Mouse (Mus musculus) embryonic facial prominence, embryonic 14.5 days (tissue): Measurements from ENCODE around the gene Lhfpl3. TPM values are rescaled to one million over a fixed set of nuclear protein-coding genes. Genes with fewer than 3 reads are reported as not detected.

Experiments used
- ATAC-seq: fragments of 200-750 bp; cut with Nextera tagmentation; 2 replicates; pipeline ENCODE4 v1.8.0; 2017; ENCODE audit warnings: low read depth, moderate number of reproducible peaks, moderate TSS enrichment
- DNase-seq: peaks from one replicate; pipeline ENCODE4 v3.0.0-alpha.2; 2015; ENCODE audit warnings: low spot score
- H3K27ac ChIP-seq: fragments of 300-500 bp; sonication (generic); replicated peaks from 2 replicates; pipeline ENCODE4 v1.5.1; 2014; ENCODE audit warnings: low read depth, mild to moderate bottlenecking, low read length, moderate library complexity
- H3K27me3 ChIP-seq: fragments of 300-500 bp; sonication (generic); replicated peaks from 2 replicates; pipeline ENCODE4 v1.6.1; 2014; ENCODE audit warnings: low read length; ENCODE audit not compliant: control insufficient read depth, insufficient read depth
- H3K36me3 ChIP-seq: fragments of 300-500 bp; sonication (generic); 2 replicates; pipeline ENCODE4 v1.6.1; 2014; ENCODE audit warnings: low read length, mixed read lengths; ENCODE audit not compliant: control insufficient read depth, insufficient read depth
- H3K4me1 ChIP-seq: fragments of 300-500 bp; sonication (generic); 2 replicates; pipeline ENCODE4 v1.6.1; 2014; ENCODE audit warnings: antibody characterized with exemption, low read length; ENCODE audit not compliant: control insufficient read depth, insufficient read depth
- H3K4me2 ChIP-seq: fragments of 300-500 bp; sonication (generic); 2 replicates; pipeline ENCODE4 v1.6.1; 2014; ENCODE audit warnings: low read depth, mild to moderate bottlenecking, low read length, moderate library complexity, mixed read lengths
- H3K4me3 ChIP-seq: fragments of 300-500 bp; sonication (generic); 2 replicates; pipeline ENCODE4 v1.5.1; 2014; ENCODE audit warnings: low read depth, mild to moderate bottlenecking, low read length
- H3K9ac ChIP-seq: fragments of 300-500 bp; sonication (generic); 2 replicates; pipeline ENCODE4 v1.6.1; 2014; ENCODE audit warnings: low read depth, mild to moderate bottlenecking, low read length, moderate library complexity, mixed read lengths
- H3K9me3 ChIP-seq: fragments of 300-500 bp; sonication (generic); 2 replicates; pipeline ENCODE4 v1.6.1; 2016; ENCODE audit warnings: low read length; ENCODE audit not compliant: control insufficient read depth
- WGBS: fragments of 180-500 bp; shearing (Covaris S2); extraction: QIAGEN DNeasy Blood & Tissue Kit; methylation state at CpG from one replicate; pipeline ENCODE4 v1.1.7; 2014; 5-methylcytosine and 5-hydroxymethylcytosine counted together
- polyA plus RNA-seq: library from polyadenylated mRNA; unstranded; fragments of >200 nt; fragmentation: Nextera tagmentation; extraction: Ambion mirVana; gene quantifications from 2 replicates; pipeline ENCODE4 v1.2.1, GENCODE M21; 2014

The Lhfpl3 gene
- polyA plus RNA-seq, 1 experiment from 2014 or later = 0.97 TPM

DNA sequence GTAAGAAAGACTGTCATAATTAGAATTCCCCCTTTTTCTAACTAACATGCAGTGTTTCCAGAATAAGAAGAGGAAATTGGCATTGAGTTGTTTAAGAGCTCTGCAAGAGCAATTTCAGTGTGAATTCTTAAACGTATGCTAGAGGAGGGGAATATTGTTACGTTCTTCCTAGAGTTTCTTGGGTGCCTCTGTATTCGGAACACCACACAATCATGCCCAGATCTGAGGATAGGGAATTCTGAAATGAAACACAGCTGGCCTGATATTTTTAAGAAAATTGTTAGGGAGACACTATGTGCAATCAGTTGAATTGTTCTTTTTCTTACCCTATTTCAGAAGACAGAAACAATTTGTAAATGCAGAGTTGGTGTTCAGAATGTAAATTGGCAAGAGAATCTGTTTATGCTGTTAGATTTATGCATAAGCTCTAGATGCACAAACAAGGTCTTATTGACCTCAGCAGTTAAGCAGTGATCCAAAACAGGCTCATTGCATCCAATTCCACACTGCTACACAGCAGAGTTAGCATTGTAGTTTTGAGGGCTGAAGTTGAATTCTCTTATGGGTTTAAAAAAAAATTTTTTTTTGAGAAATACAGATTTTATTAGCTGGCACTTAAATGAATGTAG is 84.1 kb downstream of the Lhfpl3 start:
- ATAC-seq (no peak), DNase-seq (no peak)
- 63% methylated on average over 3 of the region's 3 CpGs for WGBS

DNA sequence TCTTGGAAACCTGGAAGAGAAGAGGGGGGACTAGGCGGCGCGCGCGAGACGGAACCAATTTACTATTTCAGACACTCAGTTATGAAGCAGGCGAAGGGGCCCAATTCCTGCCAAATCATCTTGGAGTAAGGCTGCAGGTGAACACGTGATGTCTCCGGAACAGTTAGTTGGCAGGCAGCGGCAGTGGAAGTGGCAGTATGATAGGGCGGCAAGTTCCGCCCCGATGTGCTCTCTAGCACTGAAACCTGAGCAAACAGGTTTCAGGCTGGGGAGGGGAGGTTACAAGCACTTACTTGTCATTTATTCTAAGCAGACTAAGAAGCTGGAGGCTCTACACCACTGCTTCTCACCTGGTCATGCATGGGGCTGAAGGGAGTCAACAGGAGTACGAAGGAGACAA is 105.7 kb downstream of the Lhfpl3 start:
- DNase-seq = peak; percentile 38

More for the DNA sequence above, 84.1 kb downstream of the Lhfpl3 start:
- Histone ChIP-seq H3K4me3 (no peak overlapping the region), H3K4me2 (no peak overlapping the region), H3K9me3 (0 out of 2 replicates have a peak, but pooled peaks cover 7% of the 10 kb centered on the region), H3K9ac (no peak overlapping the region), H3K27me3 (no peaks in the 10 kb centered on the region), H3K36me3 (no peaks in the 10 kb centered on the region), H3K27ac (no peak overlapping the region), H3K4me1 (no peaks in the 10 kb centered on the region)

DNA sequence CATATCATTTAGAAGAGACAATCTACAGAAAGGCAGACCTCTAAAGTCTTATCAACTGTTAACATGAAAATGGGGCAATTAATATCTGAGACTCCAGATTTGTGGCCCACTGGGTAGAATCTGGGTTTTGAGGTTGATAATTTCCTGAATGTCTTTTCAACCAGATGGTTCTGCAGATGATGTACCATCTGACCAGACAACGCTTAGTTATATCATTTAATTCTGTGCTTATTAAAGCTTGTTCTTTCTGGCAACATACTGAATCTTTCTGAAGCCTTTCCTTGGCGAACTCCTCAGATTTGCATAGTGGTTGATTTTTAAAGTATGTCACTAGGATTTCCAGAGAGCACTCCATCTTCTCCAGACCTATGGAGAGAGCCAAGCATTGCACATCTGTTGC is 107.6 kb downstream of the Lhfpl3 start:
- no peak overlapping the region for H3K27ac ChIP-seq
- no peaks in the 10 kb centered on the region for H3K27me3 ChIP-seq
- DNase-seq (no peak), ATAC-seq (no peak)
- H3K4me1 ChIP-seq = no peaks in the 10 kb centered on the region
- WGBS = 93% methylated on average over 2 of the region's 2 CpGs
- no peak overlapping the region for H3K4me3 ChIP-seq
- no peaks in the 10 kb centered on the region for H3K9me3 ChIP-seq
- H3K9ac ChIP-seq = no peak overlapping the region
- no peaks in the 10 kb centered on the region for H3K36me3 ChIP-seq
- no peak overlapping the region for H3K4me2 ChIP-seq

More for the DNA sequence above, 105.7 kb downstream of the Lhfpl3 start:
- Histone ChIP-seq H3K27me3 (no peaks in the 10 kb centered on the region), H3K36me3 (no peaks in the 10 kb centered on the region), H3K4me1 (no peaks in the 10 kb centered on the region), H3K4me2 (no peak overlapping the region), H3K9me3 (no peaks in the 10 kb centered on the region), H3K27ac (no peak overlapping the region), H3K4me3 (no peak overlapping the region), H3K9ac (no peak overlapping the region)
- no peak for ATAC-seq
- WGBS = 44% methylated on average over 14 of the region's 14 CpGs

DNA sequence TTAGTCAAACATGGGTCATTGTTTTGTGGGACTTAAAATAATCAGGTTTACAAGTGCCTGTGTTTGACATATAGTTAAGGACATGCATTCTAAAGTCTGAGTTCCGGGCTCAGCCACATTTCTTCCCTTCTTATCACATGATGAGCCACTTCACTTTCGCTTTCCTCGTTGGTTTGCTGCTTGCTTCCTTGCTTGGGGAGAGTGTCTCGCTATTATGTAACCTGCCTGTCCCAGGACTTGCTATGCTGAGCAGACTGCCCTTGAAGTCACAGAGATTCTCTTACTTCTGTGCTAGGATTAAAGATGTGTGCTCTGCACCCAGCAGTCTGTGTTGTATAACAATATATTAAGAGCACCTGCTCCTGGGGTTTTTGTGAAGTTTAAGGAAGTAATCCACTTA is 110.6 kb downstream of the Lhfpl3 start:
- DNase-seq = no peak
- Histone ChIP-seq H3K27ac (no peak overlapping the region), H3K4me3 (no peak overlapping the region), H3K4me2 (no peak overlapping the region), H3K9ac (no peak overlapping the region), H3K27me3 (no peaks in the 10 kb centered on the region), H3K9me3 (no peaks in the 10 kb centered on the region), H3K36me3 (no peaks in the 10 kb centered on the region), H3K4me1 (no peaks in the 10 kb centered on the region)
- WGBS = 74% methylated on average over 4 of the region's 4 CpGs
- no peak for ATAC-seq

DNA sequence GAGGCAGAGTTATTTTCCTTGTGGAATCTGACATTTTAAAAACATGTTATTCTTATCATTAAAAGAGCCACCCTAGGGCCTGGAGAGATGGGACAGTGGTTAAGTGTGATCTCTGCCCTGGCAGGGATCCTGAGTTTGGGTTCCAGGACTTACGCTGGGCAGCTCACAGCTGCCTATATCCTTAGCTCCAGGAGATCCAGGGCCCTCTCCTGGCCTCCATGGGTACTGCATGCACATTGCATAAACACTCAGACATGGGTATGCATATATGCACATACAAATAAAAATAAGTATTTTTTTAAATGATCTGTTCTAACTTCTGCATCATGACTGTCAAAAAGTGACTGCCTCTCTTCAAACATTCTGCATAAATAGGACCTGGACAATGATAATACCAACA is 115.5 kb downstream of the Lhfpl3 start:
- Histone ChIP-seq H3K27me3 (no peaks in the 10 kb centered on the region), H3K36me3 (no peaks in the 10 kb centered on the region), H3K9me3 (no peaks in the 10 kb centered on the region), H3K4me3 (no peak overlapping the region), H3K4me1 (no peaks in the 10 kb centered on the region), H3K4me2 (no peak overlapping the region), H3K27ac (no peak overlapping the region), H3K9ac (no peak overlapping the region)
- no peak for DNase-seq
- ATAC-seq = no peak
- 47% methylated on average over 1 of the region's 1 CpGs for WGBS

DNA sequence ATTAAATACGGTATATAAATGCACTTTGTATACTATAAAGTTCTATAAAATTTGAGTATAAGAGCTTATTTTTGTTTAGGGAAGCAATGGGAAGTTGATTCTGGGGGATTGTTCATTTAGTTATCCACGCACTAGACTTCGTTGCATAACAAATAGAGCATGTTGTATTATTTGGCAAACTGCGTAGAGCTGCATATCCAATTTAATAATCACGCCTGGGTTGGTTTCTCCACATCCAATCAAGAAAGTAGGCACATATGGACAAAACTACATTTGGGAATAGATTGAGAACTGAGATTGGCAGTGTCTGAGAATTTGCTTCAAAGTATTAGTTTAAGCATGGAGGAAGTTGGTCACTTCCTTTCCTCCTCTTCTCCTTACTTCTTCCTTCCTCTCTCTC is 123.2 kb downstream of the Lhfpl3 start:
- no peaks in the 10 kb centered on the region for H3K4me1 ChIP-seq
- ATAC-seq (0 out of 2 replicates have a peak, but pooled peaks have one; percentile 4), DNase-seq (peak; percentile 45)
- H3K9me3 ChIP-seq = no peaks in the 10 kb centered on the region
- H3K4me2 ChIP-seq = no peak overlapping the region
- no peak overlapping the region for H3K27ac ChIP-seq
- no peak overlapping the region for H3K9ac ChIP-seq
- no peaks in the 10 kb centered on the region for H3K27me3 ChIP-seq
- H3K4me3 ChIP-seq = no peak overlapping the region
- H3K36me3 ChIP-seq = no peaks in the 10 kb centered on the region
- WGBS = 75% methylated on average over 5 of the region's 5 CpGs

DNA sequence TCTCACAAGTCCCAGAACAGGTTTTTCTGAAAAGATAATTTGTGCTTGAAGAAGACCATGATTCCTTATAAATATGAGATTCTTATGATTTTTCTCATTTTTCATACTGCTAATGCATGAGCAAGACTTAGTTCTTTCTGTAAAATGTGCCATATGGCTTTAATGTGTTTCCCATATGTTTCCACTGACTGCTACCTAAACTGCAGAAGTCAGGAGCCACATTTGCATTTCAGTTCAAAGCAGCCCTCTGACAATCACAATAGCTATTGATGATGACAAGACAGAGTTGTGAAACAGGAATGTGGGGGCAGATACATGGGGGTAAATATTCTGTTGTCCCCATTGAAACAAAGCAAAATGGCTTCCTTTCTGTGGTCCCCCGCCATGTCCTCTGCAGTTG is 126.6 kb downstream of the Lhfpl3 start:
- Histone ChIP-seq H3K27ac (no peak overlapping the region), H3K4me3 (no peak overlapping the region), H3K27me3 (no peaks in the 10 kb centered on the region), H3K9ac (no peak overlapping the region), H3K4me1 (no peaks in the 10 kb centered on the region), H3K4me2 (no peak overlapping the region), H3K36me3 (no peaks in the 10 kb centered on the region), H3K9me3 (no peaks in the 10 kb centered on the region)
- WGBS = 71% methylated on average over 1 of the region's 1 CpGs
- DNase-seq (no peak), ATAC-seq (no peak)

DNA sequence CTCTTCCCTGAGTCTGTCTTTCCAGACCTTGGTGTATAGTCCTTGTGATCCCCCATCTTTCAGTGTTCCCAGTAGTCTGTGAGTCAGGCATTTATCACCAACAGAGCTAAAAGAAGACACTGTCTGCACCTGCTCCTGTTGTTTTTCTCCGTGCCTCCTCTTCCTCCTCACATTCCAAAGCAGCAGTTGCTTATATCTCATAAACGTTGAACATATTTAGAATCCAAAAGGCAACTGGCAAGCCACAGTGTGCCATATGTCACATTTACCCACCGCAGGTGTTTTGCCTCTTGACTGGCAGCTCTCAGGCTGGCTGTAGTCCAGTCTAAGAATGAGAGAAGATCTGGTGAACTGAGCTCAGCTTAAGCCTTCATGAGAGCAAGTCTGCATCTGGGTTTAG is 142.5 kb downstream of the Lhfpl3 start:
- H3K4me1 ChIP-seq = no peaks in the 10 kb centered on the region
- no peak overlapping the region for H3K4me3 ChIP-seq
- H3K9ac ChIP-seq = no peak overlapping the region
- WGBS = 68% methylated on average over 3 of the region's 3 CpGs
- no peak overlapping the region for H3K4me2 ChIP-seq
- ATAC-seq = no peak
- H3K27me3 ChIP-seq = no peaks in the 10 kb centered on the region
- no peak overlapping the region for H3K27ac ChIP-seq
- no peak for DNase-seq
- no peaks in the 10 kb centered on the region for H3K36me3 ChIP-seq
- no peaks in the 10 kb centered on the region for H3K9me3 ChIP-seq

DNA sequence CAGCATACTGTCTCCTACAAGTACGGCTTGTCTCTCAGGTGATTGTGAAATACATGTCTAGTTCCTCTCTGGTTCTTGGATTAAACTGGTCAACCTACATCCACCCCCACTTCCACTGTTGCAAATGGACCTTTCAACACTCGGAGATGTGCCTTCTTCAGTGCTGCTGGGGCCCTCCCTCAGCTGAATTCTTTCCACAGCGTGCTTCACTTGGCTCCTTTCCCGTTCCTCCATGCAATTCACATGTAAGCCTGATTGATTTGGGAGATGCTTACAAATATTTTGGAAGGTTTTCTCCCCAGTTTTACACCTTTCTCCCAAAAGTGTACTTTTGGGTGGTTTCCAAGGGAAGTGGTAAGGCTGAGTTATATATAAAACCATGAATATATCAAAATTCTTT is 143.6 kb downstream of the Lhfpl3 start:
- Histone ChIP-seq H3K27me3 (no peaks in the 10 kb centered on the region), H3K27ac (no peak overlapping the region), H3K9me3 (no peaks in the 10 kb centered on the region), H3K4me1 (no peaks in the 10 kb centered on the region), H3K4me3 (no peak overlapping the region), H3K4me2 (no peak overlapping the region), H3K9ac (no peak overlapping the region), H3K36me3 (no peaks in the 10 kb centered on the region)
- DNase-seq (no peak), ATAC-seq (no peak)
- WGBS = 74% methylated on average over 4 of the region's 4 CpGs
